Mouse (Mus musculus): ENCODE results near the gene Slc48a1. TPM values are rescaled to one million over a fixed set of nuclear protein-coding genes. Genes with fewer than 3 reads are reported as not detected.

Gene Slc48a1
- polyA plus RNA-seq, 1 experiment from 2014 or later, result 36.5 TPM

- H3K4me3 ChIP-seq (replicated peaks; ENCODE audit: low read length), result no peak overlapping the region
- H3K9ac ChIP-seq (ENCODE audit: low read length), result no peak overlapping the region
- peaks cover 14% of the 10 kb centered on the region for H3K36me3 ChIP-seq (ENCODE audit: control insufficient read depth, insufficient read depth, low read length)
- H3K27ac ChIP-seq (ENCODE audit: low read length), result no peak overlapping the region
- no peak overlapping the region for H3K4me2 ChIP-seq (ENCODE audit: low read depth, low read length)
- WGBS, result 86% methylated on average over 9 of the region's 9 CpGs
- H3K27me3 ChIP-seq (ENCODE audit: control insufficient read depth, insufficient read depth, low read length), result no peaks in the 10 kb centered on the region
- no peak for ATAC-seq (ENCODE audit: insufficient read depth, low FRiP score)
- H3K9me3 ChIP-seq (replicated peaks; ENCODE audit: control insufficient read depth, low read length), result no peaks in the 10 kb centered on the region
- peaks cover 29% of the 10 kb centered on the region for H3K4me1 ChIP-seq (ENCODE audit: control insufficient read depth, insufficient read depth, low read length)
These were observed 33.0 kb downstream of the Slc48a1 start for GRCm38 (mm10) chr15:97811307-97811706.

- no peaks in the 10 kb centered on the region for H3K27me3 ChIP-seq (ENCODE audit: control insufficient read depth, insufficient read depth, low read length)
- 71% methylated on average over 6 of the region's 6 CpGs for WGBS
- no peak overlapping the region for H3K27ac ChIP-seq (ENCODE audit: low read length)
- H3K9me3 ChIP-seq (replicated peaks; ENCODE audit: control insufficient read depth, low read length), result no peaks in the 10 kb centered on the region
- 0 out of 2 replicates have a peak, but pooled peaks have one; percentile 6 for ATAC-seq (ENCODE audit: insufficient read depth, low FRiP score)
- H3K4me2 ChIP-seq (ENCODE audit: low read depth, low read length), result no peak overlapping the region
- no peak overlapping the region for H3K4me3 ChIP-seq (replicated peaks; ENCODE audit: low read length)
- no peak overlapping the region; the same call in 1 of the 2 replicates for H3K9ac ChIP-seq (ENCODE audit: low read length)
- peaks cover 13% of the 10 kb centered on the region for H3K36me3 ChIP-seq (ENCODE audit: control insufficient read depth, insufficient read depth, low read length)
- peaks cover 29% of the 10 kb centered on the region for H3K4me1 ChIP-seq (ENCODE audit: control insufficient read depth, insufficient read depth, low read length)
These were observed 33.8 kb downstream of the Slc48a1 start for GRCm38 (mm10) chr15:97812126-97812525.

GRCm38 (mm10) chr15:97812875-97813274 is 34.6 kb downstream of the Slc48a1 start:
- H3K4me3 ChIP-seq (replicated peaks; ENCODE audit: low read length), result no peak overlapping the region
- peaks cover 29% of the 10 kb centered on the region for H3K4me1 ChIP-seq (ENCODE audit: control insufficient read depth, insufficient read depth, low read length)
- peaks cover 8% of the 10 kb centered on the region; the same call in 1 of the 2 replicates for H3K36me3 ChIP-seq (ENCODE audit: control insufficient read depth, insufficient read depth, low read length)
- H3K27me3 ChIP-seq (ENCODE audit: control insufficient read depth, insufficient read depth, low read length), result no peaks in the 10 kb centered on the region
- 73% methylated on average over 7 of the region's 7 CpGs for WGBS
- no peak overlapping the region for H3K4me2 ChIP-seq (ENCODE audit: low read depth, low read length)
- H3K27ac ChIP-seq (ENCODE audit: low read length), result peak overlapping the region; percentile 42
- H3K9me3 ChIP-seq (replicated peaks; ENCODE audit: control insufficient read depth, low read length), result no peaks in the 10 kb centered on the region
- ATAC-seq (ENCODE audit: insufficient read depth, low FRiP score), result no peak
- H3K9ac ChIP-seq (ENCODE audit: low read length), result no peak overlapping the region

- H3K4me2 ChIP-seq (ENCODE audit: low read depth, low read length), result peak overlapping the region; percentile 1; the same call in 1 of the 2 replicates
- H3K27ac ChIP-seq (ENCODE audit: low read length), result peak overlapping the region; percentile 42
- H3K36me3 ChIP-seq (ENCODE audit: control insufficient read depth, insufficient read depth, low read length), result peaks cover 6% of the 10 kb centered on the region; the same call in 1 of the 2 replicates
- H3K4me3 ChIP-seq (replicated peaks; ENCODE audit: low read length), result no peak overlapping the region
- peak overlapping the region; percentile 43 for H3K9ac ChIP-seq (ENCODE audit: low read length)
- WGBS, result 36% methylated on average over 21 of the region's 21 CpGs
- no peaks in the 10 kb centered on the region for H3K9me3 ChIP-seq (replicated peaks; ENCODE audit: control insufficient read depth, low read length)
- no peaks in the 10 kb centered on the region for H3K27me3 ChIP-seq (ENCODE audit: control insufficient read depth, insufficient read depth, low read length)
- peaks cover 29% of the 10 kb centered on the region for H3K4me1 ChIP-seq (ENCODE audit: control insufficient read depth, insufficient read depth, low read length)
- 0 out of 2 replicates have a peak, but pooled peaks have one; percentile 33 for ATAC-seq (ENCODE audit: insufficient read depth, low FRiP score)
These were observed 35.3 kb downstream of the Slc48a1 start for GRCm38 (mm10) chr15:97813452-97814204.

GRCm38 (mm10) chr15:97814703-97815102 is 36.4 kb downstream of the Slc48a1 start:
- H3K36me3 ChIP-seq (ENCODE audit: control insufficient read depth, insufficient read depth, low read length), result no peaks in the 10 kb centered on the region
- H3K4me3 ChIP-seq (replicated peaks; ENCODE audit: low read length), result no peak overlapping the region
- no peak overlapping the region for H3K9ac ChIP-seq (ENCODE audit: low read length)
- H3K4me1 ChIP-seq (ENCODE audit: control insufficient read depth, insufficient read depth, low read length), result peaks cover 29% of the 10 kb centered on the region
- 48% methylated on average over 5 of the region's 5 CpGs for WGBS
- ATAC-seq (ENCODE audit: insufficient read depth, low FRiP score), result no peak
- H3K27me3 ChIP-seq (ENCODE audit: control insufficient read depth, insufficient read depth, low read length), result no peaks in the 10 kb centered on the region
- H3K4me2 ChIP-seq (ENCODE audit: low read depth, low read length), result no peak overlapping the region
- peak overlapping the region; percentile 15; the same call in 1 of the 2 replicates for H3K27ac ChIP-seq (ENCODE audit: low read length)
- H3K9me3 ChIP-seq (replicated peaks; ENCODE audit: control insufficient read depth, low read length), result no peaks in the 10 kb centered on the region

GRCm38 (mm10) chr15:97815254-97815653 is 36.9 kb downstream of the Slc48a1 start:
- 88% methylated on average over 4 of the region's 4 CpGs for WGBS
- H3K4me3 ChIP-seq (replicated peaks; ENCODE audit: low read length), result no peak overlapping the region
- no peak overlapping the region for H3K4me2 ChIP-seq (ENCODE audit: low read depth, low read length)
- H3K36me3 ChIP-seq (ENCODE audit: control insufficient read depth, insufficient read depth, low read length), result no peaks in the 10 kb centered on the region
- H3K4me1 ChIP-seq (ENCODE audit: control insufficient read depth, insufficient read depth, low read length), result peaks cover 29% of the 10 kb centered on the region
- H3K27ac ChIP-seq (ENCODE audit: low read length), result no peak overlapping the region
- no peak overlapping the region for H3K9ac ChIP-seq (ENCODE audit: low read length)
- no peaks in the 10 kb centered on the region for H3K9me3 ChIP-seq (replicated peaks; ENCODE audit: control insufficient read depth, low read length)
- no peak for ATAC-seq (ENCODE audit: insufficient read depth, low FRiP score)
- no peaks in the 10 kb centered on the region for H3K27me3 ChIP-seq (ENCODE audit: control insufficient read depth, insufficient read depth, low read length)

- Histone ChIP-seq H3K27me3 (ENCODE audit: control insufficient read depth, insufficient read depth, low read length) (no peaks in the 10 kb centered on the region), H3K9me3 (replicated peaks; ENCODE audit: control insufficient read depth, low read length) (no peaks in the 10 kb centered on the region), H3K4me1 (ENCODE audit: control insufficient read depth, insufficient read depth, low read length) (peaks cover 39% of the 10 kb centered on the region), H3K4me3 (replicated peaks; ENCODE audit: low read length) (no peak overlapping the region), H3K36me3 (ENCODE audit: control insufficient read depth, insufficient read depth, low read length) (no peaks in the 10 kb centered on the region), H3K27ac (ENCODE audit: low read length) (no peak overlapping the region), H3K9ac (ENCODE audit: low read length) (no peak overlapping the region), H3K4me2 (ENCODE audit: low read depth, low read length) (no peak overlapping the region)
- WGBS, result 89% methylated on average over 17 of the region's 17 CpGs
- ATAC-seq (ENCODE audit: insufficient read depth, low FRiP score), result no peak
These were observed 38.1 kb downstream of the Slc48a1 start for GRCm38 (mm10) chr15:97816199-97816994.

- Histone ChIP-seq H3K9ac (ENCODE audit: low read length) (no peak overlapping the region), H3K4me3 (replicated peaks; ENCODE audit: low read length) (no peak overlapping the region), H3K27me3 (ENCODE audit: control insufficient read depth, insufficient read depth, low read length) (no peaks in the 10 kb centered on the region), H3K4me2 (ENCODE audit: low read depth, low read length) (no peak overlapping the region), H3K9me3 (replicated peaks; ENCODE audit: control insufficient read depth, low read length) (no peaks in the 10 kb centered on the region), H3K36me3 (ENCODE audit: control insufficient read depth, insufficient read depth, low read length) (no peaks in the 10 kb centered on the region), H3K27ac (ENCODE audit: low read length) (no peak overlapping the region), H3K4me1 (ENCODE audit: control insufficient read depth, insufficient read depth, low read length) (peaks cover 44% of the 10 kb centered on the region)
- WGBS, result 89% methylated on average over 9 of the region's 9 CpGs
- ATAC-seq (ENCODE audit: insufficient read depth, low FRiP score), result no peak
These were observed 41.6 kb downstream of the Slc48a1 start for GRCm38 (mm10) chr15:97819937-97820336.

Data from stomach, embryonic 16.5 days (tissue).